In the genomic region with DNA sequence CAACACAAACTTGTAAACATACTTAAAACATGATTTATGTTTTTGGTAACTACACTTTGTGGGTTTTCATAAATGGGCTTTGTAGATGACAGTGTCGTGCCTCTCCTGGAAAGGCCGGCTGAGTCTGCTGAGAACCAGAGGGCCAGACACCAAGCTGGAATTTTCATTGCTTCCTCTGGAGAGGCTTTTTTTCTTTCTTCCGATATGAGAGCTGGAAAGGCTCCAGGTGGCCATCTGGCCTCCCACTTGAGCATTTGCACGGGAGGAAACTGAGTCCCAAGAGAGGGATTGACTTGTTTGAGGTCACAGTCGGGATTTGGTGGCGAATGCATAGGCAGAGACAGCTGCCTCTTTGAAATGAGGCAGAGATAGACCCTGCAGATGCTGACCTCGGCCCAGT, we compare ENCODE assay signal across 10 mouse cellular contexts. TPM values are rescaled to one million over a fixed set of nuclear protein-coding genes. Genes with fewer than 3 reads are reported as not detected.
DNase-seq lines count a peak whose midpoint lies in the region; ATAC-seq and TF ChIP-seq lines count a peak whose summit lies in the region.
"Had no signal": no experiment of that assay in that cellular context is flagged by ENCODE, and none has a peak within 500 bp of the region (broad histone marks: within the 10 kb centered on the region; RNA-seq: fewer than 3 reads in every experiment).

No protein-coding gene starts in this region.

- no peaks in the 10 kb centered on the region for H3K36me3 ChIP-seq in lung, embryonic 14.5 days (ENCODE audit: insufficient read depth)
- H3K36me3 ChIP-seq in lung, postnatal 0 days (ENCODE audit: insufficient read depth, low read length), result no peaks in the 10 kb centered on the region
- H3K36me3 ChIP-seq in hindbrain, embryonic 16.5 days (ENCODE audit: control insufficient read depth, insufficient read depth, low read length), result no peaks in the 10 kb centered on the region
- H3K36me3 ChIP-seq: hindbrain, embryonic 13.5 days had no signal

- WGBS in lung, embryonic 14.5 days, result 29% methylated on average over 7 of the region's 7 CpGs
- 32% methylated on average over 7 of the region's 7 CpGs for WGBS in lung, postnatal 0 days
- 55% methylated on average over 7 of the region's 7 CpGs for WGBS in hindbrain, embryonic 16.5 days

- H3K9ac ChIP-seq in lung, embryonic 14.5 days, result no peak overlapping the region
- no peak overlapping the region for H3K9ac ChIP-seq in lung, postnatal 0 days (replicated peaks; ENCODE audit: low read depth)
- H3K9ac ChIP-seq in hindbrain, embryonic 16.5 days (ENCODE audit: low read depth, low read length), result no peak overlapping the region
- H3K9ac ChIP-seq: hindbrain, embryonic 13.5 days had no signal

- H3K4me1 ChIP-seq in lung, embryonic 14.5 days (ENCODE audit: insufficient read depth), result peaks cover 29% of the 10 kb centered on the region
- no peaks in the 10 kb centered on the region for H3K4me1 ChIP-seq in lung, postnatal 0 days (ENCODE audit: insufficient read depth, low read depth, low read length)
- H3K4me1 ChIP-seq in hindbrain, embryonic 16.5 days (ENCODE audit: control insufficient read depth, insufficient read depth, low read depth, low read length), result no peaks in the 10 kb centered on the region; the same call in 1 of the 2 replicates

- ATAC-seq in lung, embryonic 14.5 days (ENCODE audit: insufficient read depth), result peak; percentile 26; the same call in 1 of the 2 replicates
- ATAC-seq in lung, postnatal 0 days, result no peak
- no peak for ATAC-seq in hindbrain, embryonic 16.5 days

- no peak for TF ChIP-seq CTCF in lung, embryonic 14.5 days (IDR thresholded peaks at IDR 0.05; ENCODE audit: low read depth)
- TF ChIP-seq CTCF in lung, postnatal 0 days (IDR thresholded peaks at IDR 0.05), result no peak

- H3K4me3 ChIP-seq in lung, embryonic 14.5 days (ENCODE audit: low read depth, low read length), result no peak overlapping the region
- H3K4me3 ChIP-seq in lung, postnatal 0 days (ENCODE audit: low read depth, low read length), result no peak overlapping the region
- H3K4me3 ChIP-seq in hindbrain, embryonic 16.5 days (ENCODE audit: low read length), result no peak overlapping the region
- H3K4me3 ChIP-seq: hindbrain, embryonic 13.5 days had no signal

- no peak for TF ChIP-seq EP300 in lung, postnatal 0 days (IDR thresholded peaks at IDR 0.05)

- H3K27me3 ChIP-seq in lung, embryonic 14.5 days (ENCODE audit: insufficient read depth, low read length), result no peaks in the 10 kb centered on the region
- H3K27me3 ChIP-seq in lung, postnatal 0 days (replicated peaks; ENCODE audit: insufficient read depth, low read length), result no peaks in the 10 kb centered on the region
- no peaks in the 10 kb centered on the region for H3K27me3 ChIP-seq in hindbrain, embryonic 16.5 days (replicated peaks; ENCODE audit: control insufficient read depth, insufficient read depth, low read length)

- H3K27ac ChIP-seq in lung, embryonic 14.5 days (ENCODE audit: low read depth), result no peak overlapping the region
- no peak overlapping the region for H3K27ac ChIP-seq in lung, postnatal 0 days (ENCODE audit: low read length)
- no peak overlapping the region for H3K27ac ChIP-seq in hindbrain, embryonic 16.5 days (ENCODE audit: low read depth, low read length)
- H3K27ac ChIP-seq: hindbrain, embryonic 13.5 days had no signal

- H3K9me3 ChIP-seq in lung, embryonic 14.5 days (ENCODE audit: low read depth, low read length), result no peaks in the 10 kb centered on the region
- H3K9me3 ChIP-seq in lung, postnatal 0 days (ENCODE audit: low read length), result no peaks in the 10 kb centered on the region
- no peaks in the 10 kb centered on the region for H3K9me3 ChIP-seq in hindbrain, embryonic 16.5 days (ENCODE audit: control insufficient read depth, low read length)
- H3K9me3 ChIP-seq: hindbrain, embryonic 13.5 days had no signal

- peak; percentile 80 for DNase-seq in lung, embryonic 14.5 days
- DNase-seq in lung, postnatal 0 days (ENCODE audit: low spot score), result no peak
- peak; percentile 53 for DNase-seq in gastrocnemius, postnatal 25 days
- peak; percentile 75 for DNase-seq in heart, postnatal 4 days
- DNase-seq in skeletal muscle tissue, adult 2 months (ENCODE audit: low read depth, low spot score), result peak; percentile 52
- no peak for DNase-seq in layer of hippocampus, adult 9-11 months
- DNase-seq: cerebellum, postnatal 36 days; thymus, postnatal 14 days had no signal

- no peak overlapping the region for H3K4me2 ChIP-seq in lung, embryonic 14.5 days
- no peak overlapping the region for H3K4me2 ChIP-seq in lung, postnatal 0 days (replicated peaks; ENCODE audit: low read depth, low read length)
- no peak overlapping the region for H3K4me2 ChIP-seq in hindbrain, embryonic 16.5 days (ENCODE audit: low read length)
- H3K4me2 ChIP-seq: hindbrain, embryonic 13.5 days had no signal

RNA-seq across cellular contexts. Expression of a gene that starts 31.6 kb away (rescaled TPM):
- 16.1 and 16.4 TPM in 2 replicates for polyA plus RNA-seq in lung, embryonic 14.5 days (2014; fragmentation: Nextera tagmentation; extraction: Ambion mirVana)
- polyA plus RNA-seq in lung, postnatal 0 days (2015; fragmentation: Nextera tagmentation; extraction: Ambion mirVana), result 11.8 and 12.3 TPM in 2 replicates
- 10 to 100 TPM; 42.7 to 67.5 TPM for total RNA-seq in gastrocnemius, postnatal 25 days (2021)
- total RNA-seq in heart, postnatal 4 days (2021), result 10 to 100 TPM; 20.7 to 20.9 TPM
- polyA plus RNA-seq in hindbrain, embryonic 16.5 days (2015; fragmentation: Nextera tagmentation; extraction: Ambion mirVana), result 7.7 and 9.3 TPM in 2 replicates

Comparison
In these comparisons a context has a peak if more than half of its experiments do, and no peak if none do; other contexts are left out.
1. DNase-seq: peak in lung, embryonic 14.5 days (single experiment), gastrocnemius, postnatal 25 days (single experiment), heart, postnatal 4 days (single experiment) and skeletal muscle tissue, adult 2 months (single experiment); none in lung, postnatal 0 days (single experiment) and layer of hippocampus, adult 9-11 months (single experiment).